Mouse (Mus musculus) intestine, embryonic 16.5 days (tissue): ENCODE measurements at regions not wholly inside any gene's neighbourhood (a gene's known extent, or its start where the extent isn't known, plus 50 kb on each side); places are given as distances from the start of the nearest gene placed in this dataset.

Experiments
- ATAC-seq: fragments of 200-750 bp; cut with Nextera tagmentation; 2 replicates; pipeline ENCODE4 v1.8.0; 2017; ENCODE audit warnings: moderate TSS enrichment, moderate library complexity
- H3K27ac ChIP-seq: fragments of 300-500 bp; sonication (generic); 2 replicates; pipeline ENCODE4 v1.5.1; 2014; ENCODE audit warnings: mild to moderate bottlenecking, low read length
- H3K27me3 ChIP-seq: fragments of 300-500 bp; sonication (generic); replicated peaks from 2 replicates; pipeline ENCODE4 v1.6.1; 2014; ENCODE audit warnings: low read length, control low read depth, mixed read lengths; ENCODE audit not compliant: control insufficient read depth, insufficient read depth
- H3K36me3 ChIP-seq: fragments of 300-500 bp; sonication (generic); 2 replicates; pipeline ENCODE4 v1.6.1; 2014; ENCODE audit warnings: low read length, control low read depth; ENCODE audit not compliant: control insufficient read depth, insufficient read depth
- H3K4me1 ChIP-seq: fragments of 300-500 bp; sonication (generic); 2 replicates; pipeline ENCODE4 v1.6.1; 2014; ENCODE audit warnings: low read length, control low read depth, mixed read lengths; ENCODE audit not compliant: control insufficient read depth, insufficient read depth
- H3K4me2 ChIP-seq: fragments of 300-500 bp; sonication (generic); 2 replicates; pipeline ENCODE4 v1.6.1; 2014; ENCODE audit warnings: low read depth, low read length, control low read depth
- H3K4me3 ChIP-seq: fragments of 300-500 bp; sonication (generic); 2 replicates; pipeline ENCODE4 v1.5.1; 2014; ENCODE audit warnings: mild to moderate bottlenecking, low read length
- H3K9ac ChIP-seq: fragments of 300-500 bp; sonication (generic); 2 replicates; pipeline ENCODE4 v1.6.1; 2014; ENCODE audit warnings: low read depth, low read length
- H3K9me3 ChIP-seq: fragments of 300-500 bp; sonication (generic); 2 replicates; pipeline ENCODE4 v1.6.1; 2016; ENCODE audit warnings: low read length, control low read depth; ENCODE audit not compliant: control insufficient read depth
- WGBS: fragments of 180-500 bp; shearing (Covaris S2); extraction: QIAGEN DNeasy Blood & Tissue Kit; methylation state at CpG from one replicate; pipeline ENCODE4 v1.1.7; 2014; 5-methylcytosine and 5-hydroxymethylcytosine counted together

DNA sequence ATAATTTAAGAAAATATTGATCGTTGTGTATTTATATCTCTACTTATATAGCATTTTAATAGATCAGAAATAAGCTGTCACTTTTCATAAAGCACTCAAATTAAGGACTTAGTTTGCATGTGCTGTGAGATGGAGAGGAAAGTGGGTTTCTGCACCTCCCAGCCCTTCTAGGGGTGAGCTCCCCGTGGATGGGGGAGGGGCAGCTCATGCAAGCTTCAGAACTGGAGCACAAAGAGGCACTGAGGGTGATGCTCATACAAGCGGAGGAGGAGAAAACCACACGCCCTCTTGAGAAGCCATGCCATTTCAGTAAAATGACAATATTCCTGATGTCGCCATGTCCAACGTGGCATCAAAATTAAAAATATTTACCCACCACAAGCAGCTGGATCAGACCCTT is 452.1 kb upstream of the 3110018I06Rik start:
- H3K9ac ChIP-seq: no peak overlapping the region
- no peak overlapping the region for H3K27ac ChIP-seq
- ATAC-seq: no peak
- H3K4me3 ChIP-seq: no peak overlapping the region
- WGBS: 77% methylated on average over 6 of the region's 6 CpGs
- 0 out of 2 replicates have a peak, but pooled peaks cover 4% of the 10 kb centered on the region for H3K9me3 ChIP-seq
- no peaks in the 10 kb centered on the region for H3K27me3 ChIP-seq
- H3K4me2 ChIP-seq: no peak overlapping the region
- H3K36me3 ChIP-seq: no peaks in the 10 kb centered on the region
- H3K4me1 ChIP-seq: no peaks in the 10 kb centered on the region

DNA sequence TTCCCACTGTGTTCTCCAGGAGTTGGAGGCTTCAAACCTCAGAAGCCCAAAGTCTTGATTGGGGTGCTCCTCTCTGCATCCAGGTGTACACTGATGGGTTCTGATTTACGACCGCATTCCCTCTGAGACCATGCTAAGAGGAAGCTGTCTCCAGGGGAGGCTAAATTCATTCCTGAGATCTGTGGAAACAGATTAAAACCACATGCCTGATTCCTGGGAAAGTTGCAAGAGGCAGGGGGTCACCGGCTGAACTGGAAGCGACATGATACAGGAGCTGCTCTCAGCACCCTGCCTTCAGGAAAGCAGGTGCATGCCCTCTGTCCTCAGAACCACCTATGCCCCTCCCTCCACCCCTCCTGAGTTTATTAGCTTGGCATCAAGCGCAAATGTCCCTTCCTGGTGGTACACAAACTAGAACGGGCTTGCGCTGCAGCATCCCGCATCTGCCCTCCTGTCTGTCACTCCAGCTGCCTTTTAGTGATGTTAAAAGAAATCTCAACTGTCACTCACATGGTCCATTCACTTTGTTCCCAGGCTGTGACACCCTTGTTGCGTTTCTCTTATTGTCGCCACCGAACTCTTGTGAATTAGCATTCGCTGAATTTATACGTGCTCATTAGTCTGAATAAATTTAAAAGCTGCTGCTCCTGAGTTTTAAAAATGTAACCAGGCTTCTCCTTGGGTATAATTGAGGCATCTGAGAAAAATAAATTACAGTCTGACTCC is 446.3 kb upstream of the 3110018I06Rik start:
- H3K4me2 ChIP-seq: no peak overlapping the region
- H3K9me3 ChIP-seq: no peaks in the 10 kb centered on the region
- H3K36me3 ChIP-seq: no peaks in the 10 kb centered on the region
- no peak overlapping the region for H3K9ac ChIP-seq
- 73% methylated on average over 13 of the region's 13 CpGs for WGBS
- no peak for ATAC-seq
- no peak overlapping the region for H3K27ac ChIP-seq
- no peak overlapping the region for H3K4me3 ChIP-seq
- H3K27me3 ChIP-seq: no peaks in the 10 kb centered on the region
- no peaks in the 10 kb centered on the region for H3K4me1 ChIP-seq

DNA sequence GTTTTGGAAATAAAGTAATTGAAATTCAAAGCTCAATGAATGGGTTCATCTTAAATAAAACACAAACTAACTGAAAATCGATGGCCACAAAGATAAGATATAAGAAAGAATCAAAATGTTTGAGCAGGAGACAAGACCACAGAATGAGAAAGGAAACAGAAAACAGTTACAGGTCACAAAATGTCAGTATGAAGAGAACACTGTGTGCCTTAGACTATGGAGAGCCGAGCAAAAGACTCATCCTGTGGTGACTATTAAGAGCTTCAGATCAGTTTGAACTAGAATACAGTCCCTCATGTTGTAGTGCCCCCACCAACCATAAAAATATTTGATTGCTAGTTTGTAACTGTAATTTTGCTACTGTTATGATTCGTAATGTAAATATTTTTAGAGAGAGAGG is 441.9 kb upstream of the 3110018I06Rik start:
- H3K4me2 ChIP-seq: no peak overlapping the region

DNA sequence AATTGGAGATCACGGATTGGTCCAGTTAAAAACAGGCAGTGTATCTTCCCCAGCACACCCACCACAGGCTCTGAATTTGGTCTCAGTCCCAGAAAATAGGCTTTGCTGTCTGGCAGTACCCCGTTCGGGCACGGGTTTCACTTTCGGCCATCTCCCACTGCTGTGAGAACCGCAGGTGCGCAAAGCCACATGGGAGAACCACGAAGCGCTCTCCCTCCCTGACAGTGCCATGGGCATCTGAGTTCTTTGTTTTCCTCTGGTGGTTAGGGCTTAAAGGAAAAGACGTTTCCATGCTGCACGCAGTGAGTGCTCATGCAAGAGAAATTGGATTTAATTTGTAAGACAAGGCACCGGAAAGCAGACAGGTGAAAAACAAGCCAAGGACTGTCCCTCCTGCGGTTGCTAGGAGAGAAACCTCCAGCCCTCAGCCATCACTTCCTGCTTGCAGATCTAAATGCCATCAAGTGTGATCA is 441.3 kb upstream of the 3110018I06Rik start:
- H3K9me3 ChIP-seq: no peaks in the 10 kb centered on the region
- 72% methylated on average over 13 of the region's 13 CpGs for WGBS
- no peak overlapping the region for H3K9ac ChIP-seq
- H3K4me3 ChIP-seq: no peak overlapping the region
- ATAC-seq: no peak
- no peak overlapping the region for H3K4me2 ChIP-seq
- H3K27me3 ChIP-seq: no peaks in the 10 kb centered on the region
- H3K36me3 ChIP-seq: no peaks in the 10 kb centered on the region
- H3K27ac ChIP-seq: no peak overlapping the region
- H3K4me1 ChIP-seq: no peaks in the 10 kb centered on the region

More for the DNA sequence above, 441.9 kb upstream of the 3110018I06Rik start:
- WGBS: 87% methylated on average over 3 of the region's 3 CpGs
- H3K27me3 ChIP-seq: no peaks in the 10 kb centered on the region
- H3K4me3 ChIP-seq: no peak overlapping the region
- no peak overlapping the region for H3K9ac ChIP-seq
- H3K27ac ChIP-seq: no peak overlapping the region
- H3K4me1 ChIP-seq: no peaks in the 10 kb centered on the region
- no peaks in the 10 kb centered on the region for H3K9me3 ChIP-seq
- H3K36me3 ChIP-seq: no peaks in the 10 kb centered on the region
- ATAC-seq: no peak

DNA sequence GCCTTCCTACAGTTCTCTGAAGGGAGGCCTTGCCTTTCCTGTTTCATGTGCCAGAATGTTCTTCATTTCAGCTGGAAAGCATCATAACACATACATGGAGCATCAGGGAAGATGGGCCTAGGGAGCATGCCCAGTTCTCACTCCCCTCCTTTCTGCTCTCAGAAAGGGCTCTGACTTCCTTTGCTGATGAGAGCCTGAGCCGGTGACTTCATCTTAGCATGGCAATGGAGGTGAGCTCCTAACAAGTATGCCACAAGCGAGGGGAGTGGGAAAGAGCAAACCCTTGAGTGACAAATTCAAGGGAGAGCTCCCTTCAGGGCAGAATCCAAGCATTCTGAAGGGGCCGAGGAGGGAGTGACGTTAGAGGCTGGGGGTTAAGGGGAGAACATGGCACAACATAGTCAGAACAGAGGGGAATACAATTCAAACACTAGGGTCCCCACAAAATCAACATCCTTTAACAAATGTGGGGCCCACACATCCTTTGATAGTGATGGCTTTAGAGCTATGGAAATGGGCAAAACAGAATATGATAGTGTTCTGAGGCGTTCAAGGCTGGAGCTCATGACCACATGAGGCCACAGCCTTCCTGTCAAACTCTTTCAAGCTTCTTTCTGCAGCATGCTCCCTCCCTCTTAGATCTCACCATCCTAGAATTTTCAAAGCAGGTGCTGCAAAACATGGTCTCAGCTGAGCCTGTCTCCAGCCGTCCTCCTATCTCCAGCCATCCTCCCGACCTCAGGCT is 437.4 kb upstream of the 3110018I06Rik start:
- H3K36me3 ChIP-seq: no peaks in the 10 kb centered on the region
- H3K27ac ChIP-seq: no peak overlapping the region
- ATAC-seq: no peak
- H3K9me3 ChIP-seq: no peaks in the 10 kb centered on the region
- no peak overlapping the region for H3K4me3 ChIP-seq
- no peak overlapping the region for H3K9ac ChIP-seq
- H3K4me2 ChIP-seq: no peak overlapping the region
- no peaks in the 10 kb centered on the region for H3K4me1 ChIP-seq
- no peaks in the 10 kb centered on the region for H3K27me3 ChIP-seq
- 82% methylated on average over 7 of the region's 7 CpGs for WGBS

DNA sequence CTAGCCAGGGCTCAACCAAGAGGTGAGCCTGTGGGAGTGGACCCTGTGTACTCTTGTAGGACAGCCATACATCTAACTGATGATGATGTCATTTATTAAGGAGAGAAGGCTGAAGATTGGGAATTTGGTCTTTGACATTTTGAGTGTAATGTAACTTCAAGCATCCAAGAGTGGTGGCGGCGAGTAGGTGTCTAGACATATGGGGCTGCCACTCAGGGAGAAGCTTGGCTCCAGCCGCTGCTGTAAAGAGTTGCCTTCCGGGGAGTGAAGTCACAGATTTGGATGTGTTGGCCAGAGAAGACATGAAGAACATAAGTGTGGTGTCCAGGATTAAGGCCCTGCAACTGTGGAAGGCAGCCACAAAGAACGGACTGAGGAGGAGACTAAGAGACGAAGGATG is 436.3 kb upstream of the 3110018I06Rik start:
- Histone ChIP-seq H3K27ac (no peak overlapping the region), H3K27me3 (no peaks in the 10 kb centered on the region), H3K9ac (no peak overlapping the region), H3K9me3 (no peaks in the 10 kb centered on the region), H3K4me2 (no peak overlapping the region), H3K36me3 (no peaks in the 10 kb centered on the region), H3K4me3 (no peak overlapping the region), H3K4me1 (no peaks in the 10 kb centered on the region)
- ATAC-seq: no peak
- 92% methylated on average over 6 of the region's 6 CpGs for WGBS

DNA sequence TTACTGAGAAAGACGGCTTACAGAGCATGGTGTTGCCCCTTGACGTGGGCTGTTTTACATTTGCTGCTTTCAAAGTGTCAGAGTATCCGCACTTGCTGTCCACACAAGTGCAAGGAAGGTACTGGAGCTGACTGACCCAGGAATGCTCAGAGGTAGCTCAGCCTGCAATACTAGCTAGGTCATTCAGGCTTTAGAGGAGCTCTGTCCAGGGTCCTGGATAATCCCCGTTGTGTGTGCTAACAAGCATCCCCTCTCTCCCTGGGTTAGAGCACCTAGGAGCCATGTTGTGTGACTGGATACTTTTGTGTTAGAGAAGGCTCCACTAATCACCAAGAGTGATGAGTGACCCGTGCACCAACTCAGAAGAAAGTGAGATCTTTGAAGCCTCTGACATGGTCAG is 431.9 kb upstream of the 3110018I06Rik start:
- H3K9ac ChIP-seq: no peak overlapping the region

DNA sequence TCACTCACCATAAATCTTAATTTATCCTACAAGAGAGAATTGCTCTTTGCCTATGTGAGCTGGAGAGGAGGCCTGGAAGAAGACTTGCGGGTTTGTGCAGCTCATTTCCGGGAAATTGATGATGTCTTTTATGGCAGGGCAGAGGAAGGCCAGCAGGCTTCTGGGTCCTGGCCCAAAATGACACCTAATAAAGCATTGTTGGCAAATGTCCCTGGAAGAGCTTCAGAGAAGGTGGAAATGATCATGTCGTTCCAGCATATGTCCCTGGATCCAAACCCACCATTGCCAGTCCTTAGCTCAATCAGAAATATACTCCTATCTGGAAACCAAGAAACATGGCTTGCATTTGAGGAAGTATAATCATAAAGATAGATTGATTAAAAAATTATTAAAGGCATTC is 427.9 kb upstream of the 3110018I06Rik start:
- Histone ChIP-seq H3K4me1 (no peaks in the 10 kb centered on the region), H3K4me2 (no peak overlapping the region)
- WGBS: 61% methylated on average over 3 of the region's 3 CpGs

More for the DNA sequence above, 431.9 kb upstream of the 3110018I06Rik start:
- no peaks in the 10 kb centered on the region for H3K36me3 ChIP-seq
- H3K4me3 ChIP-seq: no peak overlapping the region
- H3K4me2 ChIP-seq: no peak overlapping the region
- 26% methylated on average over 5 of the region's 5 CpGs for WGBS
- no peaks in the 10 kb centered on the region for H3K4me1 ChIP-seq
- H3K27ac ChIP-seq: no peak overlapping the region
- no peaks in the 10 kb centered on the region for H3K27me3 ChIP-seq
- no peak for ATAC-seq
- no peaks in the 10 kb centered on the region for H3K9me3 ChIP-seq

DNA sequence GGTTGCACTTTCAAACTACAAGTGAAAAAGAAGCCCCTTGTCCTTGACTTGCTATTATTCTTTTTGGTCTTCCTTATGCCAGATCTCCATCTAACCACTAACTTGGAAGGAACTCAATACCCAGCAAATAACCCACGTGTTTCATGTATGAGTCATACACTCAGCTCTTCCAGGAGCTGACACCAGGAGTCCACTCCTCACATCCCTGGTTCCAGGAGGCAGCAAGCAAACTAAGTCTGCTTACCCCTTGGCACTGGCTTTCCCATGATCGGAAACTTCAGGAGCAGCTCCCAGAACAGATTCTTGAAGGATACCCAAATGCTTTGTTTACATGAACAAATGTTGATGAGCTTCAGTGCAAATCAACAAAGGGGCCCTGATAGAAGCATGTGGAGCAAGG is 421.1 kb upstream of the 3110018I06Rik start:
- 78% methylated on average over 2 of the region's 2 CpGs for WGBS
- Histone ChIP-seq H3K4me3 (no peak overlapping the region), H3K9ac (no peak overlapping the region), H3K4me2 (no peak overlapping the region), H3K27ac (no peak overlapping the region), H3K9me3 (peaks cover 2% of the 10 kb centered on the region; the same call in 1 of the 2 replicates), H3K36me3 (no peaks in the 10 kb centered on the region), H3K27me3 (no peaks in the 10 kb centered on the region), H3K4me1 (no peaks in the 10 kb centered on the region)
- ATAC-seq: no peak

More for the DNA sequence above, 427.9 kb upstream of the 3110018I06Rik start:
- no peaks in the 10 kb centered on the region for H3K36me3 ChIP-seq
- no peak overlapping the region for H3K4me3 ChIP-seq
- ATAC-seq: no peak
- H3K27ac ChIP-seq: no peak overlapping the region
- H3K9ac ChIP-seq: no peak overlapping the region
- H3K27me3 ChIP-seq: no peaks in the 10 kb centered on the region
- H3K9me3 ChIP-seq: peaks cover 2% of the 10 kb centered on the region; the same call in 1 of the 2 replicates
